Mouse (Mus musculus) embryo, embryonic 9.5 days (tissue): Measurements from ENCODE around the gene Asic2.
A peak's percentile ranks its signal among the peaks of the same experiment; 100 is the strongest.

Experiments used
- DNase-seq: peaks from one replicate; pipeline ENCODE4 v3.0.0-alpha.2; 2017; ENCODE audit errors: extremely low spot score

Gene Asic2

GRCm38 (mm10) chr11:81518001-81518955, 450.0 kb downstream of the Asic2 start:
- DNase-seq = no peak

- no peak for DNase-seq
Measured at GRCm38 (mm10) chr11:81515754-81516153, 452.5 kb downstream of the Asic2 start.

GRCm38 (mm10) chr11:81512434-81512833, 455.8 kb downstream of the Asic2 start:
- DNase-seq = no peak

- no peak for DNase-seq
Measured at GRCm38 (mm10) chr11:81511401-81511800, 456.9 kb downstream of the Asic2 start.

GRCm38 (mm10) chr11:81508385-81509233, 459.6 kb downstream of the Asic2 start:
- DNase-seq = no peak

- DNase-seq = no peak
Measured at GRCm38 (mm10) chr11:81504791-81505430, 463.3 kb downstream of the Asic2 start.

- no peak for DNase-seq
Measured at GRCm38 (mm10) chr11:81501473-81502246, 466.6 kb downstream of the Asic2 start.

- DNase-seq = no peak
Measured at GRCm38 (mm10) chr11:81498990-81499389, 469.3 kb downstream of the Asic2 start.

GRCm38 (mm10) chr11:81497652-81498391, 470.4 kb downstream of the Asic2 start:
- no peak for DNase-seq

GRCm38 (mm10) chr11:81496446-81496845, 471.8 kb downstream of the Asic2 start:
- no peak for DNase-seq

GRCm38 (mm10) chr11:81492351-81492750, 475.9 kb downstream of the Asic2 start:
- no peak for DNase-seq

- DNase-seq = no peak
Measured at GRCm38 (mm10) chr11:81489144-81489735, 479.0 kb downstream of the Asic2 start.

GRCm38 (mm10) chr11:81488681-81489080, 479.6 kb downstream of the Asic2 start:
- DNase-seq = no peak

- DNase-seq = peak; percentile 46
Measured at GRCm38 (mm10) chr11:81486265-81486940, 481.9 kb downstream of the Asic2 start.

GRCm38 (mm10) chr11:81481198-81481597, 487.1 kb downstream of the Asic2 start:
- no peak for DNase-seq

GRCm38 (mm10) chr11:81476231-81476630, 492.0 kb downstream of the Asic2 start:
- DNase-seq = peak; percentile 28

GRCm38 (mm10) chr11:81474121-81474520, 494.1 kb downstream of the Asic2 start:
- DNase-seq = no peak

GRCm38 (mm10) chr11:81462199-81462598, 506.1 kb downstream of the Asic2 start:
- peak; percentile 68 for DNase-seq

- peak; percentile 1 for DNase-seq
Measured at GRCm38 (mm10) chr11:81461748-81462147, 506.5 kb downstream of the Asic2 start.
